Mouse (Mus musculus): ENCODE measurements at regions not wholly inside any gene's neighbourhood (a gene's known extent, or its start where the extent isn't known, plus 50 kb on each side); places are given as distances from the start of the nearest gene placed in this dataset.
A peak's percentile ranks its signal among the peaks of the same experiment; 100 is the strongest.

- 100% methylated on average over 1 of the region's 1 CpGs for WGBS
- no peak for ATAC-seq (ENCODE audit: low FRiP score)
Observed at GRCm38 (mm10) chr4:81981811-81982210, 539.2 kb upstream of the Mpdz start.

GRCm38 (mm10) chr4:81970472-81970871 is 527.9 kb upstream of the Mpdz start:
- Histone ChIP-seq H3K4me3 (ENCODE audit: low read depth, low read length) (no peak overlapping the region), H3K27me3 (ENCODE audit: control insufficient read depth, insufficient read depth, low read length) (no peaks in the 10 kb centered on the region), H3K9me3 (ENCODE audit: control insufficient read depth, low read length) (no peaks in the 10 kb centered on the region), H3K36me3 (ENCODE audit: control insufficient read depth, insufficient read depth, low read length) (no peaks in the 10 kb centered on the region), H3K9ac (ENCODE audit: low read length) (no peak overlapping the region), H3K27ac (ENCODE audit: low read depth, low read length) (no peak overlapping the region), H3K4me1 (ENCODE audit: control insufficient read depth, insufficient read depth, low read length) (no peaks in the 10 kb centered on the region), H3K4me2 (no peak overlapping the region)
- 72% methylated on average over 10 of the region's 10 CpGs for WGBS
- ATAC-seq (ENCODE audit: low FRiP score) (no peak), DNase-seq (ENCODE audit: low spot score, missing footprints) (no peak)

More at GRCm38 (mm10) chr4:81981811-81982210, 539.2 kb upstream of the Mpdz start:
- no peaks in the 10 kb centered on the region for H3K4me1 ChIP-seq (ENCODE audit: control insufficient read depth, insufficient read depth, low read length)
- no peak overlapping the region for H3K9ac ChIP-seq (ENCODE audit: low read length)
- no peaks in the 10 kb centered on the region for H3K36me3 ChIP-seq (ENCODE audit: control insufficient read depth, insufficient read depth, low read length)
- no peak for DNase-seq (ENCODE audit: low spot score, missing footprints)
- H3K27ac ChIP-seq (ENCODE audit: low read depth, low read length): no peak overlapping the region
- H3K4me3 ChIP-seq (ENCODE audit: low read depth, low read length): no peak overlapping the region
- H3K4me2 ChIP-seq: no peak overlapping the region
- H3K9me3 ChIP-seq (ENCODE audit: control insufficient read depth, low read length): no peaks in the 10 kb centered on the region
- no peaks in the 10 kb centered on the region for H3K27me3 ChIP-seq (ENCODE audit: control insufficient read depth, insufficient read depth, low read length)

GRCm38 (mm10) chr4:81969621-81970115 is 527.1 kb upstream of the Mpdz start:
- H3K4me1 ChIP-seq (ENCODE audit: control insufficient read depth, insufficient read depth, low read length): no peaks in the 10 kb centered on the region
- DNase-seq (ENCODE audit: low spot score, missing footprints) (no peak), ATAC-seq (ENCODE audit: low FRiP score) (no peak)
- no peaks in the 10 kb centered on the region for H3K36me3 ChIP-seq (ENCODE audit: control insufficient read depth, insufficient read depth, low read length)
- H3K27ac ChIP-seq (ENCODE audit: low read depth, low read length): no peak overlapping the region
- no peak overlapping the region for H3K9ac ChIP-seq (ENCODE audit: low read length)
- 83% methylated on average over 3 of the region's 3 CpGs for WGBS
- H3K27me3 ChIP-seq (ENCODE audit: control insufficient read depth, insufficient read depth, low read length): no peaks in the 10 kb centered on the region
- no peak overlapping the region for H3K4me2 ChIP-seq
- no peaks in the 10 kb centered on the region for H3K9me3 ChIP-seq (ENCODE audit: control insufficient read depth, low read length)
- no peak overlapping the region for H3K4me3 ChIP-seq (ENCODE audit: low read depth, low read length)

GRCm38 (mm10) chr4:81966054-81966623 is 523.5 kb upstream of the Mpdz start:
- H3K9ac ChIP-seq (ENCODE audit: low read length): no peak overlapping the region
- no peak overlapping the region for H3K4me2 ChIP-seq
- no peak overlapping the region for H3K27ac ChIP-seq (ENCODE audit: low read depth, low read length)
- no peaks in the 10 kb centered on the region for H3K9me3 ChIP-seq (ENCODE audit: control insufficient read depth, low read length)
- no peak overlapping the region for H3K4me3 ChIP-seq (ENCODE audit: low read depth, low read length)
- ATAC-seq (ENCODE audit: low FRiP score) (peak; percentile 78), DNase-seq (ENCODE audit: low spot score, missing footprints) (peak; percentile 26)
- no peaks in the 10 kb centered on the region for H3K4me1 ChIP-seq (ENCODE audit: control insufficient read depth, insufficient read depth, low read length)
- H3K27me3 ChIP-seq (ENCODE audit: control insufficient read depth, insufficient read depth, low read length): no peaks in the 10 kb centered on the region
- no peaks in the 10 kb centered on the region for H3K36me3 ChIP-seq (ENCODE audit: control insufficient read depth, insufficient read depth, low read length)
- WGBS: 74% methylated on average over 1 of the region's 1 CpGs

GRCm38 (mm10) chr4:81963112-81963511 is 520.5 kb upstream of the Mpdz start:
- H3K9me3 ChIP-seq (ENCODE audit: control insufficient read depth, low read length): no peaks in the 10 kb centered on the region
- DNase-seq (ENCODE audit: low spot score, missing footprints) (no peak), ATAC-seq (ENCODE audit: low FRiP score) (no peak)
- H3K4me2 ChIP-seq: no peak overlapping the region
- no peaks in the 10 kb centered on the region for H3K4me1 ChIP-seq (ENCODE audit: control insufficient read depth, insufficient read depth, low read length)
- no peak overlapping the region for H3K4me3 ChIP-seq (ENCODE audit: low read depth, low read length)
- no peaks in the 10 kb centered on the region for H3K27me3 ChIP-seq (ENCODE audit: control insufficient read depth, insufficient read depth, low read length)
- H3K27ac ChIP-seq (ENCODE audit: low read depth, low read length): no peak overlapping the region
- no peak overlapping the region for H3K9ac ChIP-seq (ENCODE audit: low read length)
- no peaks in the 10 kb centered on the region for H3K36me3 ChIP-seq (ENCODE audit: control insufficient read depth, insufficient read depth, low read length)
- 86% methylated on average over 10 of the region's 10 CpGs for WGBS

- H3K9me3 ChIP-seq (ENCODE audit: control insufficient read depth, low read length): no peaks in the 10 kb centered on the region
- 79% methylated on average over 5 of the region's 5 CpGs for WGBS
Observed at GRCm38 (mm10) chr4:81962586-81962985, 520.0 kb upstream of the Mpdz start.

GRCm38 (mm10) chr4:81960552-81961534 is 518.2 kb upstream of the Mpdz start:
- Histone ChIP-seq H3K9me3 (ENCODE audit: control insufficient read depth, low read length) (no peaks in the 10 kb centered on the region), H3K27ac (ENCODE audit: low read depth, low read length) (no peak overlapping the region), H3K27me3 (ENCODE audit: control insufficient read depth, insufficient read depth, low read length) (no peaks in the 10 kb centered on the region), H3K4me2 (no peak overlapping the region), H3K36me3 (ENCODE audit: control insufficient read depth, insufficient read depth, low read length) (no peaks in the 10 kb centered on the region), H3K4me1 (ENCODE audit: control insufficient read depth, insufficient read depth, low read length) (no peaks in the 10 kb centered on the region), H3K4me3 (ENCODE audit: low read depth, low read length) (no peak overlapping the region), H3K9ac (ENCODE audit: low read length) (no peak overlapping the region)
- no peak for ATAC-seq (ENCODE audit: low FRiP score)
- 72% methylated on average over 16 of the region's 16 CpGs for WGBS
- DNase-seq (ENCODE audit: low spot score, missing footprints): no peak

More at GRCm38 (mm10) chr4:81962586-81962985, 520.0 kb upstream of the Mpdz start:
- ATAC-seq (ENCODE audit: low FRiP score): no peak
- H3K4me1 ChIP-seq (ENCODE audit: control insufficient read depth, insufficient read depth, low read length): no peaks in the 10 kb centered on the region
- H3K4me3 ChIP-seq (ENCODE audit: low read depth, low read length): no peak overlapping the region
- no peak for DNase-seq (ENCODE audit: low spot score, missing footprints)
- H3K27me3 ChIP-seq (ENCODE audit: control insufficient read depth, insufficient read depth, low read length): no peaks in the 10 kb centered on the region
- H3K9ac ChIP-seq (ENCODE audit: low read length): no peak overlapping the region
- H3K27ac ChIP-seq (ENCODE audit: low read depth, low read length): no peak overlapping the region
- H3K36me3 ChIP-seq (ENCODE audit: control insufficient read depth, insufficient read depth, low read length): no peaks in the 10 kb centered on the region
- no peak overlapping the region for H3K4me2 ChIP-seq

GRCm38 (mm10) chr4:81956926-81957694 is 514.5 kb upstream of the Mpdz start:
- Histone ChIP-seq H3K4me3 (ENCODE audit: low read depth, low read length) (no peak overlapping the region), H3K9me3 (ENCODE audit: control insufficient read depth, low read length) (no peaks in the 10 kb centered on the region), H3K27me3 (ENCODE audit: control insufficient read depth, insufficient read depth, low read length) (no peaks in the 10 kb centered on the region), H3K36me3 (ENCODE audit: control insufficient read depth, insufficient read depth, low read length) (no peaks in the 10 kb centered on the region), H3K4me1 (ENCODE audit: control insufficient read depth, insufficient read depth, low read length) (no peaks in the 10 kb centered on the region), H3K9ac (ENCODE audit: low read length) (no peak overlapping the region), H3K4me2 (no peak overlapping the region), H3K27ac (ENCODE audit: low read depth, low read length) (no peak overlapping the region)
- 37% methylated on average over 6 of the region's 6 CpGs for WGBS
- ATAC-seq (ENCODE audit: low FRiP score) (peak; percentile 73), DNase-seq (ENCODE audit: low spot score, missing footprints) (no peak)
